Mouse (Mus musculus): Measurements from ENCODE around the gene Fam71e1. TPM values are rescaled to one million over a fixed set of nuclear protein-coding genes. Genes with fewer than 3 reads are reported as not detected.
A peak's percentile ranks its signal among the peaks of the same experiment; 100 is the strongest.

Gene Fam71e1
- polyA plus RNA-seq, 1 experiment from 2014 or later = 23.6 TPM

DNA sequence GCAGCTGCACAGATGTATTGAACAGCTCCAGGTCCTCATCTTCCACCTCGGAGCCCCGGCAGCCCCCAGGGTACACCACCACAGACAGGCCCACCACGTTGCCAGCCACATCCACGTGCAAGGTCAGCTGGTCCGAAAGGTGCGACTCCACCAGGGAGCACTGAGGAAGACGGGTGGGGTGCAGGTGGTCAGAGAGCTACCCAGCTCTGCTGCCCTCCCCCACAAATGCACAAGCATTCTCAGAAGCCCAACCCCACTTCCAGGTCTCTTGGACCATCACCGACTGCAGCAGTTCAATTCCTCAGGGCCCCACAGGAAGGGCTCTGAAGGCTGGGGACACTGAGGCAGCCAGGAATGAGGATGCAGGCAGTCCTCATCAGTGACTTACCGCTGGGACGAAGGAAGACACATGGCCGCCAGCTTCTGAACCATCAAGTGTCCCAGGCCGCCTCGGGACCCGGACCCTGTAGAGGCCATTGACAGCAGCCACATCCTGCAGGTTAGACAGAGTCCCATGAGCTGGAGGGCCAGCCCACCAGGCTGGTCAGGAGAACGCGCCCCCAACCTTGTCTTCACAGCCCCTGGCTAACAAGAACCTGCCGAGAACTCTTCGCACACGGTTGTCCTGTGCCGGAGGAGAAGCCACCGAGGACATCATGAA is 4.1 kb upstream of the Fam71e1 start:
- H3K4me2 ChIP-seq = no peak overlapping the region
- no peak overlapping the region for H3K9ac ChIP-seq
- H3K36me3 ChIP-seq = peaks cover 35% of the 10 kb centered on the region
- no peaks in the 10 kb centered on the region for H3K9me3 ChIP-seq
- no peaks in the 10 kb centered on the region for H3K27me3 ChIP-seq
- no peak overlapping the region for H3K4me3 ChIP-seq
- no peak for ATAC-seq (ENCODE audit: low FRiP score, low read depth)
- no peak overlapping the region for H3K27ac ChIP-seq (replicated peaks)
- peaks cover 21% of the 10 kb centered on the region for H3K4me1 ChIP-seq (replicated peaks)
- 93% methylated on average over 21 of the region's 21 CpGs for WGBS

DNA sequence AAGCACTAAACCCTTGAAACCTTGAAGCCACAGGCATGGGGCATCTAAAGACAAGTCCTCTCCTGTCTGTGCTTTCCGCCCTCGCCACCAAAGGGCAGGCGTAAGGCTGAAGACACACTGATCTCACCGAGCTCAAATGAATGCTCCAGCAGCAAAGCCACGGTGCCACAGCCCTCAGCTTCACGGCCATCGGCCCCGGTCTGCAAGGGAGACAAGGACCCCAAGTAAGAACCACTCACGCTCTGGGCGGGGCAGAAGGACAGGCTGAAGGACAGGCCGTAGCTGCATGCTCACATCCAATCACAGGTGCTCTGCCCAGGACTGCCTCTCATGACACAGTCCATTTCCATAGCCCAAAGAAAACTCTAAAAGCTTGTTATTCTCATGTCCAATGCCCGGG is 1.7 kb upstream of the Fam71e1 start:
- Histone ChIP-seq H3K27me3 (no peaks in the 10 kb centered on the region), H3K36me3 (peaks cover 35% of the 10 kb centered on the region), H3K27ac (replicated peaks) (no peak overlapping the region), H3K9me3 (no peaks in the 10 kb centered on the region), H3K4me1 (replicated peaks) (peaks cover 25% of the 10 kb centered on the region), H3K9ac (no peak overlapping the region), H3K4me2 (peak overlapping the region; percentile 88), H3K4me3 (peak overlapping the region; percentile 86; the same call in 1 of the 2 replicates)
- 93% methylated on average over 12 of the region's 12 CpGs for WGBS
- no peak for ATAC-seq (ENCODE audit: low FRiP score, low read depth)

DNA sequence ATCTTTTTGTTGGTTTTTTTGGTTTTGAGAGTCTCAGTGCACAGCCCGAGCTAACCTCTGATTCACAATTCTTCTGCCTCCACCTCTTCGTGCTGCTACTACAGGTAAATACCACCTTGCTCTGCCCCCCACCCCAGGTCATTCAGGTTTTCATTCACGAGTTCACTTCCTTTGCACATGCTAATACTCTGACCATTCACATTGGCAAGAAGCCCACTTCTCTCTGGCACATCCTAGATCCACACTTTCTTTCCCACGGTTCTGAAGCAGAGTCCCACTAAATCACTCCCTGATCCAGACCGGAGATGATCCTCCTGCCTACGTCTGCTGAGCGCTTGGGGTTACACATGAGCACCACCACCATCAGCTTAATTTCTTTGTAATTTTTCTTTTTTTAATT is 1.3 kb upstream of the Fam71e1 start:
- WGBS = 79% methylated on average over 7 of the region's 7 CpGs
- peaks cover 31% of the 10 kb centered on the region for H3K36me3 ChIP-seq
- no peak for ATAC-seq (ENCODE audit: low FRiP score, low read depth)

DNA sequence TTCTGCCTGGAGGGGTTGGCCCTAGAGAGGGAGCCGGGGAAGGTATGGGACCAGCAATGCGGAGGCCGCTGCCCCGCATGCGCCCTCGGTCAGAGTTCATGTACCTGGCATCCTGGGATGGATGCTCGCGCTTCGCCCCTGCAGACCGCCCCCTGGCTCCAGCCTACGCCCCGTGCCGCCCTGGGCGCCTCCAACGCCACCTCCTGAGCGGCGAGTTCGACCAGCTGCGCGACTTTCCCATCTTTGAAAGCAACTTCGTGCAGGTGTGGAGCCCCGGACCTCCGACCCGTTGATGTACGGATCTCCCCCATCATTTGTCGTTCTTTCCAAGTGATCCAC is 359 bp downstream of the Fam71e1 start:
- WGBS = under 1% methylated on average over 24 of the region's 26 CpGs
- H3K4me1 ChIP-seq (replicated peaks) = peaks cover 25% of the 10 kb centered on the region
- H3K9ac ChIP-seq = peak overlapping the region; percentile 95
- H3K27ac ChIP-seq (replicated peaks) = peak overlapping the region; percentile 98
- H3K36me3 ChIP-seq = peaks cover 15% of the 10 kb centered on the region
- H3K4me3 ChIP-seq = peak overlapping the region; percentile 86
- H3K27me3 ChIP-seq = no peaks in the 10 kb centered on the region
- peak overlapping the region; percentile 88 for H3K4me2 ChIP-seq
- no peak for ATAC-seq (ENCODE audit: low FRiP score, low read depth)
- no peaks in the 10 kb centered on the region for H3K9me3 ChIP-seq

More for the DNA sequence above, 1.3 kb upstream of the Fam71e1 start:
- peaks cover 25% of the 10 kb centered on the region for H3K4me1 ChIP-seq (replicated peaks)
- H3K27ac ChIP-seq (replicated peaks) = no peak overlapping the region
- H3K9ac ChIP-seq = peak overlapping the region; percentile 95
- H3K9me3 ChIP-seq = no peaks in the 10 kb centered on the region
- peak overlapping the region; percentile 88 for H3K4me2 ChIP-seq
- H3K27me3 ChIP-seq = no peaks in the 10 kb centered on the region
- peak overlapping the region; percentile 86 for H3K4me3 ChIP-seq

DNA sequence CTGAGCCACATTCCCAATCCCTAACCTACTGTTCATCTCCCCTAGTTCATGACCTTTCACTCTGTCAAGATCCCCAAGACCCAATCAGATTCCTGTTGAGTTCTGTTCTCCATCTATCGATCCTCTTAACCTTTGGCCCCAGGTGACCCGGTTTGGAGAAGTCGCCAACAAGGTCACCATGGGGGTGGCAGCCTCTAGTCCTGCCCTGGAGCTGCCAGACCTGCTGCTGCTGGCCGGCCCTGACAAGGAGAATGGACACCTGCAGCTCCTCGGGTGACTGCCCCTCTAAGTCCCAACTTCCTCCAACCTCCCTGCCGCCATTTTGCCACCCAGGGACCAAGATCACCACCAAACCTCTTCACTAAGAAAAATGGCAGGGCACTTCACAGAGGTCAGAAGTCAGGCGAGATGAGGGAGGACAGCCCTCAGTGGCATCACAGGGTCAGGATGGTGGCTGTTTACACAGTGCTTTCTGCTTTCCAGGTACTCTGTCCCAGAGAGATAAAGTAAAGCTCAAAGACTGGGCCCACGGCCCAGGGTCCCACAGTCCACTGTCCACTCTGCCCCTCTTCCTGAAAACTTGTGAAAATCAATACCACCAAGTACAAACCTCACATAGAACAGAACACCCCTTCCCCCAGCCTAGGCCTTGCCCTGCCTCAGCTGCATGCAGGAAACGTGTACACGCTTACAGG is 1.1 kb downstream of the Fam71e1 start:
- Histone ChIP-seq H3K9me3 (no peaks in the 10 kb centered on the region), H3K27me3 (no peaks in the 10 kb centered on the region), H3K36me3 (peaks cover 11% of the 10 kb centered on the region), H3K4me3 (peak overlapping the region; percentile 86), H3K27ac (replicated peaks) (peak overlapping the region; percentile 98; the same call in 1 of the 2 replicates), H3K4me2 (peak overlapping the region; percentile 88), H3K9ac (peak overlapping the region; percentile 95), H3K4me1 (replicated peaks) (peaks cover 25% of the 10 kb centered on the region)
- ATAC-seq (ENCODE audit: low FRiP score, low read depth) = no peak
- WGBS = 84% methylated on average over 10 of the region's 10 CpGs

DNA sequence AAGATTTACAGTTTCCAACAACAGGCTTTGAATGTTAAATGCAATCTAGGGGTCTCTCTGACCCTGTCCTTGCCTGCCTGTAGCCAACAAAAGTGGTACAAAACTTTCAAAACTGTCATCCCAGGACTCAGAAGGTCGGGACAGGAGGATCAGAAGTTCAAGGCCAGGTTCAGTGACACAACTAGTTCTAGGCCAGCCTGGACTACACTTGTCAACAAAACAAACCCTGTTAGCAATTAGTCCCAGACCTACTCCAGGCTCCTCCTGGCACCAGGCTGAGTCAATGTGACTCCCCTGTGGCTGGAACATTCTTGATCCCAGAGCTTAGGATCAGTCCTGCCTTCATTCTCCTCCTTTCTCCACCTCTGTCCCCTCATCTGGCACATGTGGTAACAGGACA is 2.5 kb downstream of the Fam71e1 start:
- no peak overlapping the region for H3K4me2 ChIP-seq
- no peak overlapping the region for H3K4me3 ChIP-seq
- H3K36me3 ChIP-seq = no peaks in the 10 kb centered on the region
- H3K9ac ChIP-seq = no peak overlapping the region
- no peak for ATAC-seq (ENCODE audit: low FRiP score, low read depth)
- 76% methylated on average over 1 of the region's 1 CpGs for WGBS
- H3K4me1 ChIP-seq (replicated peaks) = peaks cover 25% of the 10 kb centered on the region
- H3K27ac ChIP-seq (replicated peaks) = no peak overlapping the region
- H3K27me3 ChIP-seq = no peaks in the 10 kb centered on the region
- no peaks in the 10 kb centered on the region for H3K9me3 ChIP-seq

DNA sequence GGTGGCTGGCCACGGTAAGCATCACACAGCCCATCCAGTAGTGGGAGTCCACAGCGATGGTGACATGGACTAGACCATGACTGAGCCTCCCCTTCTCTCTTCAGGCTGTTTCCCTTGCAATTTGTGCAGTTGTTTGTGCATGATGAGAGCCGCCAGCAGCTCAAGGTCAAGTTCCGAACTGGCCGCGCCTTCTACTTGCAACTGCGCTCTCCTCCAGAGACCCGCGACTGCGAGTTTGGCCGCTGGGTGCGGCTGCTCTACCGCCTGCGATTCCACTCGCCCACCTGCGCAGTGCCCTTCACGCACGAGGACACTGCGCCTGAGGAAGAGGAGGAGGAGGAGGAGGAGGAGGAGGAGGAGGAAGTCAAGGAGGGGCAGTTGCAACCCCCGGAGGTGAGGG is 3.7 kb downstream of the Fam71e1 start:
- 59% methylated on average over 20 of the region's 20 CpGs for WGBS
- Histone ChIP-seq H3K4me2 (no peak overlapping the region), H3K27me3 (no peaks in the 10 kb centered on the region), H3K36me3 (no peaks in the 10 kb centered on the region), H3K27ac (replicated peaks) (no peak overlapping the region), H3K4me3 (no peak overlapping the region), H3K4me1 (replicated peaks) (peaks cover 18% of the 10 kb centered on the region), H3K9me3 (no peaks in the 10 kb centered on the region), H3K9ac (no peak overlapping the region)
- no peak for ATAC-seq (ENCODE audit: low FRiP score, low read depth)

DNA sequence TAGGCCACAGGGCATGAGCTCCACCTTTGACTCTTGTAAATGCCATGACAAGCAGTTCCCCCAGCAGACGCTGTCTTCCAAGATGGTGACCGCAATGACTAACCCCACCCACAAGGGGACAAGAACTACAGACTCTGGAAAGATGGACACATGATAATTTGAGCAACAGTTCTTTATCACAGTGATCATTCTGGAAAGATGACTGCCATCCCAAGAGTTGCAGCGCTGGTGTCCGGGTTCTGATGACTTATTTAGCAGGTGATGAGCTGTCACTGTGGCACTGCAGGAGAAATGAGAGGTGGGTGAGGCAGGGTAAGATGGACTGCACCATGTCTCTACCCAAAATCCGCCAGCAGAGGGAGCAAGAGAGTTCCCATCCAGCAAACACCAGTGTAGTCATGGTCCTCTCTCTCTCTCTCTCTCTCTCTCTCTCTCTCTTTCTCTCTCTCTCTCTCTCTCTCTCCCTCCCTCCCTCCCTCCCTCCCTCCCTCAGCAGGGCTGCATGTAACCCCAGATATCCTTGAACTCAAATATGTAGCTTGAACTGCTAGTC is 5.3 kb downstream of the Fam71e1 start:
- ATAC-seq (ENCODE audit: low FRiP score, low read depth) = no peak
- no peak overlapping the region for H3K4me3 ChIP-seq
- H3K4me1 ChIP-seq (replicated peaks) = peaks cover 11% of the 10 kb centered on the region
- H3K4me2 ChIP-seq = no peak overlapping the region
- no peaks in the 10 kb centered on the region for H3K36me3 ChIP-seq
- no peaks in the 10 kb centered on the region for H3K9me3 ChIP-seq
- WGBS = 37% methylated on average over 5 of the region's 5 CpGs
- H3K27ac ChIP-seq (replicated peaks) = no peak overlapping the region
- H3K27me3 ChIP-seq = no peaks in the 10 kb centered on the region
- H3K9ac ChIP-seq = no peak overlapping the region

DNA sequence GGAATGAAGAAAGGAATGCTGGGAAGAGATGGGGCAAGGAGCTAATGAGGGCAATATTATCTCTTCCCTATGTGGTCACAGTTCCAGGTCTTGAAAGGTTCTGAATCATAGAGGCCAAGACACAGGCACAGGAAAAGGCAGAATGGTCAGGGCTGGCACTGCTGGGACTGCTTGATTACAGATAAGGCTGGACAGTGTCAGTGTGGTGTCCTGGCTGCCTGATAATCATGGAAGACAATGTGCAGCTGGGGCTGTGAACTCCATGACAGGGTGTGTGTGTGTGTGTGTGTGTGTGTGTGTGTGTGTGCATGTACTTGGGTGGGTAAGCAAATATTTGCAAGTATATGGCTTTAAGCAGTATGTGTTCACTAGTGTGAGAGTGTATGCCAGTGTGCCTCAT is 11.1 kb downstream of the Fam71e1 start:
- Histone ChIP-seq H3K27ac (replicated peaks) (no peak overlapping the region), H3K27me3 (0 out of 2 replicates have a peak, but pooled peaks cover 3% of the 10 kb centered on the region), H3K9ac (no peak overlapping the region), H3K4me2 (no peak overlapping the region), H3K4me1 (replicated peaks) (no peaks in the 10 kb centered on the region), H3K4me3 (no peak overlapping the region), H3K9me3 (no peaks in the 10 kb centered on the region), H3K36me3 (no peaks in the 10 kb centered on the region)
- ATAC-seq (ENCODE audit: low FRiP score, low read depth) = no peak

DNA sequence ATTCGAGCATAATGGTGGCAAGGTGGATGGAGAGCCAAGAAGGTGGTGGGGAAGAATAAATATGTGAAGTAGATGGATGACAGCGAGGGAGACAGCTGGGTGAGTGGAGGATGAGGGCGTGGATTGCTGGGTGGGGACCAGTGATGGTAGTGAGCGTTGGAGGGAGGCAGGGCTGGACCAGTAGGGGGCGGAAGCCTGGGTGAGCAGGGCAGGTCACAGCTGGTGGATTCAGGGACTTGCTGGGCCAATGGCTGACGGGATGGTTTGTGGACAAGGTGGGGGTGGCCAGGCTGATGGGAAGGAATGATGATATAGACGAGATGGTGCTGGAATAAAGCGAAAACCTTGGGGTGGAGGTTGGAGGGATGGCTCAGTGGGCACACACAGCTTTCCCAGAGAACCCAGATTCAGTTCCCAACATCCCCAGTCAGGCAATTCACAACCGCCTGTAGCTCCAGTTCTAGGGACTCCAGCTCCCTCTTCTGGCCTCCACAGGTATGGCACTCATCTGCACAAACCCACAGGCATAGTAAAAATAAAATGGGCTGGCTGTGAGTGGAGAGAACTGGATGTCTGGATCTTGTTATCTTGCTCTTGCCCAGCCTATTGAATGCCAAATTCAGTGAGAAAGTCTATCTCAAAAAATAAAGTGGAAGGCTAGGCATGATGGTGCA is 23.0 kb downstream of the Fam71e1 start:
- peaks cover 37% of the 10 kb centered on the region for H3K27me3 ChIP-seq
- H3K4me1 ChIP-seq (replicated peaks) = 0 out of 2 replicates have a peak, but pooled peaks cover 3% of the 10 kb centered on the region
- 77% methylated on average over 9 of the region's 9 CpGs for WGBS
- H3K27ac ChIP-seq (replicated peaks) = no peak overlapping the region
- no peak for ATAC-seq (ENCODE audit: low FRiP score, low read depth)
- no peaks in the 10 kb centered on the region for H3K9me3 ChIP-seq
- no peak overlapping the region for H3K9ac ChIP-seq
- no peak overlapping the region for H3K4me2 ChIP-seq
- H3K4me3 ChIP-seq = no peak overlapping the region
- no peaks in the 10 kb centered on the region for H3K36me3 ChIP-seq

DNA sequence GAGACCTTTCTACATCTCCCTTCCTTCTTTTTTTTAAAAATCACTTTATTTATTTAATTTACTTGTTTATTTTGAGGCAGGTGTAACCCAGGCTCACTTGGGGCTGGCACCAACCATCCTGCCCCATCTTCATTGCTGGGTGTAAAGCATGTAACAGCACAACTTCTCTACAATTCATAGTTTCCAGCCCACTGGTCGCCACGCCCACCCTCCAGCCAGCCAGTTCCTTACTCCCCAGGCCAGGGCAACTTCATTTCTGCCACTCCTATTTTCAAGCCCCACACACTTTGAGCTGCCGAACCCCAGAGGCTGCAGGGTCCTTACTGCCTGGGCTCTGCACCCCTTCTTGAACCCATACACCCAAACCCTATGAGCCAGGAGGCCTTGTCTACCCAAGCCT is 24.6 kb downstream of the Fam71e1 start:
- no peak overlapping the region for H3K27ac ChIP-seq (replicated peaks)
- H3K4me3 ChIP-seq = no peak overlapping the region
- H3K36me3 ChIP-seq = no peaks in the 10 kb centered on the region
- H3K4me1 ChIP-seq (replicated peaks) = 0 out of 2 replicates have a peak, but pooled peaks cover 3% of the 10 kb centered on the region
- H3K27me3 ChIP-seq = peaks cover 43% of the 10 kb centered on the region
- H3K9me3 ChIP-seq = no peaks in the 10 kb centered on the region
- no peak for ATAC-seq (ENCODE audit: low FRiP score, low read depth)
- H3K4me2 ChIP-seq = no peak overlapping the region
- 70% methylated on average over 3 of the region's 3 CpGs for WGBS
- H3K9ac ChIP-seq = no peak overlapping the region

DNA sequence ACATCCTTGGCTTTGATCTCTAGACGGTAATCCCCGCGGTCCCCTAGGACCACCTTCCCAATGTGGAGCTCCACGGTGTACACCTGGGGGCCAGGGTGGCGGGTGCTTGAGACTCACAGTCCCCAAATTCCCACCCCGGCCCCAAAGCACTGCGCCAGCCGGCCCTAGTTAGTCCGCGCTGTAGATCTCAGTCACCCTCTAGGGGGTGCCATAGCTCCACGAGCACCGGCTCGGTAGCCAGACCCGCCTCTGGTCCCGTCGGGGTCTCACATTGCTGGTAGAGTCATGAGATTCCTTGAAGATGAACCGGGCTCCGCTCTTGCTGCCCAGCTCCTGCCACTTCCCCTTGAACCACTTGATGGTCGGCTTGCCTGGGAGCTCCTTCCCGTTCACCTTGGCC is 25.3 kb downstream of the Fam71e1 start:
- H3K27me3 ChIP-seq = peaks cover 43% of the 10 kb centered on the region
- no peak overlapping the region for H3K4me3 ChIP-seq
- H3K27ac ChIP-seq (replicated peaks) = no peak overlapping the region
- H3K36me3 ChIP-seq = no peaks in the 10 kb centered on the region
- 4% methylated on average over 20 of the region's 20 CpGs for WGBS
- H3K4me2 ChIP-seq = peak overlapping the region; percentile 37
- no peaks in the 10 kb centered on the region for H3K9me3 ChIP-seq
- 0 out of 2 replicates have a peak, but pooled peaks cover 3% of the 10 kb centered on the region for H3K4me1 ChIP-seq (replicated peaks)
- H3K9ac ChIP-seq = no peak overlapping the region
- ATAC-seq (ENCODE audit: low FRiP score, low read depth) = no peak

Data from hindbrain, embryonic 15.5 days (tissue).